ENCODE assay signal across 16 mouse cellular contexts in the genomic region with DNA sequence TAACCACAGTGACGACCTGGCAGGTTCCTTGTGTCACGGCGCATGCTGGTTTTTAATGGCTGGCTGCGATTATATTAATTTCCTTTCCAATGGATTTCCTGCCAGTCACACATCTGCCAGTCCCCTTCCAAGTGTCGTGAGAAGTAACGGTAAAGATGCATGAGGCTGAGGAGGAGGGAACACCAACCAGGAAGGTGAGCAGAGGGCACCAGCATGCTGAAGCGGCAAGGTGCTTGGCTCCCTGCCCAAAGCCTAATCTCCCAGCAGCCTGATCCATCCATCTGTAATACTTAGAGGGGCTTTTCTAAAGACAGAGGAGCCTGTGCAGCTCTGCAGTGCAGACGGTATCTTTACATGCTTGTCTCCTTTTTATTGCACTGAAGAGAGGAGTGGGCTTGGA. TPM values are rescaled to one million over a fixed set of nuclear protein-coding genes. Genes with fewer than 3 reads are reported as not detected.
DNase-seq lines count a peak whose midpoint lies in the region; ATAC-seq and TF ChIP-seq lines count a peak whose summit lies in the region.
"Had no signal": no experiment of that assay in that cellular context is flagged by ENCODE, and none has a peak within 500 bp of the region (broad histone marks: within the 10 kb centered on the region; RNA-seq: fewer than 3 reads in every experiment).

No protein-coding gene starts in this region.

- no peak overlapping the region for H3K9ac ChIP-seq in hindbrain, embryonic 15.5 days
- H3K9ac ChIP-seq: limb, embryonic 15.5 days; liver, postnatal 0 days had no signal

- TF ChIP-seq POLR2A in testis, adult 2 months (IDR thresholded peaks at IDR 0.05; ENCODE audit: control insufficient read depth, low read depth, low read length): no peak

- no peaks in the 10 kb centered on the region for H3K9me3 ChIP-seq in hindbrain, embryonic 15.5 days
- H3K9me3 ChIP-seq in hindbrain, embryonic 10.5 days: no peaks in the 10 kb centered on the region
- H3K9me3 ChIP-seq: forebrain, embryonic 10.5 days; limb, embryonic 15.5 days had no signal

- no peak for TF ChIP-seq CTCF in testis, adult 2 months (IDR thresholded peaks at IDR 0.05; ENCODE audit: control insufficient read depth, insufficient read depth, insufficient replicate concordance, low read depth, low read length)

- H3K4me3 ChIP-seq in hindbrain, embryonic 15.5 days: no peak overlapping the region
- H3K4me3 ChIP-seq in hindbrain, embryonic 10.5 days: no peak overlapping the region
- peak overlapping the region; percentile 51 for H3K4me3 ChIP-seq in testis, adult 2 months (ENCODE audit: control insufficient read depth, low read depth, low read length)

- 56% methylated on average over 8 of the region's 8 CpGs for WGBS in hindbrain, embryonic 15.5 days
- WGBS in hindbrain, embryonic 10.5 days: 92% methylated on average over 8 of the region's 8 CpGs

- peaks cover 34% of the 10 kb centered on the region for H3K4me1 ChIP-seq in hindbrain, embryonic 15.5 days (replicated peaks)
- H3K4me1 ChIP-seq in hindbrain, embryonic 10.5 days (replicated peaks): peaks cover 36% of the 10 kb centered on the region
- H3K4me1 ChIP-seq in testis, adult 2 months (ENCODE audit: control insufficient read depth, insufficient read depth, low read length): peaks cover 5% of the 10 kb centered on the region

- DNase-seq in hindbrain, embryonic 10.5 days (ENCODE audit: low spot score): no peak
- no peak for DNase-seq in testis, postnatal 14 days (ENCODE audit: low spot score)
- DNase-seq in cerebellum, postnatal 25 days: peak; percentile 30 to 61
- DNase-seq in testis, postnatal 10 days (ENCODE audit: low spot score): peak; percentile 53
- DNase-seq in adrenal gland, adult (ENCODE audit: inconsistent age in 2 of 2, low spot score in 1 of 2): no peak
- no peak for DNase-seq in frontal cortex, adult 2 months (ENCODE audit: extremely low spot score in 1 of 2, low spot score in 1 of 2)
- DNase-seq: adrenal gland, adult 2 months; heart, adult 11 months; kidney, adult 2 months; liver, postnatal 0 days; lung, postnatal 4 days; right cerebral cortex, postnatal 4 days had no signal

- H3K27me3 ChIP-seq in hindbrain, embryonic 15.5 days: no peaks in the 10 kb centered on the region
- H3K27me3 ChIP-seq in hindbrain, embryonic 10.5 days (ENCODE audit: insufficient read depth, poor library complexity, severe bottlenecking): peaks cover 20% of the 10 kb centered on the region
- H3K27me3 ChIP-seq in testis, adult 2 months (ENCODE audit: control insufficient read depth, insufficient read depth, low read length): no peaks in the 10 kb centered on the region

- peaks cover 13% of the 10 kb centered on the region for H3K36me3 ChIP-seq in hindbrain, embryonic 15.5 days
- peaks cover 19% of the 10 kb centered on the region for H3K36me3 ChIP-seq in hindbrain, embryonic 10.5 days
- H3K36me3 ChIP-seq in testis, adult 2 months (ENCODE audit: control insufficient read depth, insufficient read depth, low read length): no peaks in the 10 kb centered on the region

- peak overlapping the region; percentile 89; the same call in 1 of the 2 replicates for H3K27ac ChIP-seq in hindbrain, embryonic 15.5 days (replicated peaks)
- H3K27ac ChIP-seq in hindbrain, embryonic 10.5 days: no peak overlapping the region
- no peak overlapping the region for H3K27ac ChIP-seq in testis, adult 2 months (ENCODE audit: control insufficient read depth, insufficient read depth, low read depth, low read length)
- H3K27ac ChIP-seq: limb, embryonic 15.5 days had no signal

- no peak overlapping the region for H3K4me2 ChIP-seq in hindbrain, embryonic 15.5 days
- H3K4me2 ChIP-seq: limb, embryonic 15.5 days had no signal

- no peak for ATAC-seq in hindbrain, embryonic 15.5 days (ENCODE audit: low FRiP score, low read depth)
- ATAC-seq: liver, postnatal 0 days had no signal

RNA-seq across cellular contexts. Expression of a gene that starts 1.4 kb away (rescaled TPM):
- 51.7 and 54.6 TPM in 2 replicates for polyA plus RNA-seq in hindbrain, embryonic 15.5 days (2015; fragmentation: Nextera tagmentation; extraction: Ambion mirVana)
- polyA plus RNA-seq in hindbrain, embryonic 10.5 days (2016; fragmentation: Nextera tagmentation; extraction: Ambion mirVana): 131 and 150 TPM in 2 replicates
- polyA plus RNA-seq in testis, adult 2 months (2012; rRNA removed): 76.8 and 87.1 TPM in 2 replicates
- polyA plus RNA-seq in frontal cortex, adult 2 months (2012; rRNA removed): 32.7 and 34.5 TPM in 2 replicates

RNA-seq across cellular contexts. Expression of a gene that starts 19.3 kb away (rescaled TPM):
- 8.3 and 10.2 TPM in 2 replicates for polyA plus RNA-seq in hindbrain, embryonic 15.5 days (2015; fragmentation: Nextera tagmentation; extraction: Ambion mirVana)
- polyA plus RNA-seq in hindbrain, embryonic 10.5 days (2016; fragmentation: Nextera tagmentation; extraction: Ambion mirVana): 12.0 and 14.9 TPM in 2 replicates
- polyA plus RNA-seq in testis, adult 2 months (2012; rRNA removed): 4.6 and 4.7 TPM in 2 replicates
- 22.9 and 25.2 TPM in 2 replicates for polyA plus RNA-seq in frontal cortex, adult 2 months (2012; rRNA removed)

RNA-seq across cellular contexts. Expression of a gene that starts 19.3 kb away (rescaled TPM):
- 19.8 and 20.3 TPM in 2 replicates for polyA plus RNA-seq in hindbrain, embryonic 15.5 days (2015; fragmentation: Nextera tagmentation; extraction: Ambion mirVana)
- 21.1 and 22.5 TPM in 2 replicates for polyA plus RNA-seq in hindbrain, embryonic 10.5 days (2016; fragmentation: Nextera tagmentation; extraction: Ambion mirVana)
- 43.4 and 46.6 TPM in 2 replicates for polyA plus RNA-seq in testis, adult 2 months (2012; rRNA removed)
- 21.0 and 21.2 TPM in 2 replicates for polyA plus RNA-seq in frontal cortex, adult 2 months (2012; rRNA removed)

RNA-seq across cellular contexts. Expression of a gene that starts 55.9 kb away (rescaled TPM):
- 21.3 and 22.0 TPM in 2 replicates for polyA plus RNA-seq in hindbrain, embryonic 15.5 days (2015; fragmentation: Nextera tagmentation; extraction: Ambion mirVana)
- polyA plus RNA-seq in hindbrain, embryonic 10.5 days (2016; fragmentation: Nextera tagmentation; extraction: Ambion mirVana): 20.2 and 25.3 TPM in 2 replicates
- polyA plus RNA-seq in testis, adult 2 months (2012; rRNA removed): 55.1 and 58.8 TPM in 2 replicates
- polyA plus RNA-seq in frontal cortex, adult 2 months (2012; rRNA removed): 49.0 and 51.1 TPM in 2 replicates

Comparison
In these comparisons a context has a peak if more than half of its experiments do, and no peak if none do; other contexts are left out.
1. DNase-seq: peak in cerebellum, postnatal 25 days (2 of 2) and testis, postnatal 10 days (single experiment); none in hindbrain, embryonic 10.5 days (single experiment), testis, postnatal 14 days (single experiment), adrenal gland, adult (0 of 2) and frontal cortex, adult 2 months (0 of 2).